Mouse (Mus musculus): ENCODE data around the gene Mrpl52.

Gene Mrpl52

GRCm38 (mm10) chr14:54412629-54413170, 14.0 kb upstream of the Mrpl52 start:
- DNase-seq = peak; percentile 33 to 40

DNA sequence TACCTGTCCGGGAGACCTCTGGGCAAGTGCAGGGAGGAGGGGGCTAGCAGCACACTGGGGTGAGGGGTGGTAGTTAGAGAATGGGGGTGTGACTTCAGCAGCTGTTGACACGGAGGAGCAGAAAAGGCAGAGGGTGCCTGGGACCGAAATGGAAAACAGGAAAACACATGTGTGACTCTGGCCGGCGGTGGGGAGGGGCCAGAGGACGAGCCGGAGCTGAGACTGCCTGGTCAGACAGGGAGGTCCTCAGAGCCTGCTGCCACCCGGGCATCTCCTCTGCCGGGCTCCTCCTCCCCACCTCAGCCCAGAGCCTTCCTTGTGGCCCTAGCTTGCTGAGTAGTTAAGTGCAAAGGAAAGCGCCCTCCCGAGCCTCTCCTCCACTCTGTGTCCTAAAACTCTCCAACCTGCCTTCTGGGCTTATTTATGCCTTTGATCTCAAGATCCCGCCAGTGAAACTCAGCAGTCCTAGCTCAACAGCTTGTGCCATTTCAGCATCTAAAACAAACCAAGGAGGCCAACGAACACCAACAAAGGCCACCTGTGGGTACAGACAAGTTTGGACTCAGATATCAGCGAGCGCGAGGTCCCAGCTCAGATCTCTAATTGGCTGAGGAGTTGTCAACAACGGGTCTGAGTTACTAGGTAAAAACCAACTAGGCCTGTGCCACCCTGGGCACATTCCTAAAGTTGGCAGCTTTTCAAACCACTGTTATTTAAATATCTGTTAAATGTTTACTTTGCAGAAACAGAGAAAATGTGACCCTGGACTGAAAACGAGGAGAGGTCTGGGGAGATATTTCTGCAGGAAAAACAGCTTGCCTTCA, 12.6 kb upstream of the Mrpl52 start:
- DNase-seq = no peak

- DNase-seq = no peak
Measured at GRCm38 (mm10) chr14:54415241-54416020, 11.3 kb upstream of the Mrpl52 start.

GRCm38 (mm10) chr14:54416229-54416775, 10.4 kb upstream of the Mrpl52 start:
- no peak for DNase-seq

GRCm38 (mm10) chr14:54416830-54417229, 9.9 kb upstream of the Mrpl52 start:
- DNase-seq = no peak

DNA sequence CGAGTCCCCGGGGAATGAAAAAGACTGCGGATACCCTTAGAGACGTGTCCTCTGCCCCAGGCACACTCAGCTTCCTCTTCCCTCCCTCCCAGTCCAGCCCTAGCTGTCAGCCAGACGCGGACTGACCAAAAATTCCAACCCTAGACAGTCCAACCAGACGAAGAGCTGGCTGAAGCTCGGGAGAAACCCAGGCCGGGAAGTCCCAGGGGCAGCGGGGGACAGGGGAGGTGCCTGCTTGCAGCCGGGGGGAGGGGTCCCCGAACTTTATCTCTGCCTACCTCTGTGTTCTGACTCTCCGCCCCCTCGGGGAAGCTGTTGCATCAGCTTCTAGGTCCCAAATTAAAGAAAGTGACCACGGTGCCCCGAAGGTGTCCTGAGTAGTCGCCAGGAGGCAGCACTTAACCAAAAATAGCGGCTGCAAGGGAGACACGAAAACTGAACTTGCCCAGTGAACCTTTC, 9.1 kb upstream of the Mrpl52 start, which contains the start of gene Slc7a7:
TSS of gene Slc7a7 (minus strand) at position 158 of the 459 bp plus-strand sequence.
- DNase-seq = no peak

- DNase-seq = no peak
Measured at GRCm38 (mm10) chr14:54421014-54421413, 5.7 kb upstream of the Mrpl52 start.

GRCm38 (mm10) chr14:54423406-54423805, 3.3 kb upstream of the Mrpl52 start:
- no peak for DNase-seq

- no peak for DNase-seq
Measured at GRCm38 (mm10) chr14:54424634-54425033, 2.1 kb upstream of the Mrpl52 start.

- no peak for DNase-seq
Measured at GRCm38 (mm10) chr14:54425540-54425939, 1.2 kb upstream of the Mrpl52 start.

GRCm38 (mm10) chr14:54426003-54426688, 563 bp upstream of the Mrpl52 start:
- no peak for DNase-seq

- DNase-seq = no peak
Measured at GRCm38 (mm10) chr14:54427696-54428095, 987 bp downstream of the Mrpl52 start.

DNA sequence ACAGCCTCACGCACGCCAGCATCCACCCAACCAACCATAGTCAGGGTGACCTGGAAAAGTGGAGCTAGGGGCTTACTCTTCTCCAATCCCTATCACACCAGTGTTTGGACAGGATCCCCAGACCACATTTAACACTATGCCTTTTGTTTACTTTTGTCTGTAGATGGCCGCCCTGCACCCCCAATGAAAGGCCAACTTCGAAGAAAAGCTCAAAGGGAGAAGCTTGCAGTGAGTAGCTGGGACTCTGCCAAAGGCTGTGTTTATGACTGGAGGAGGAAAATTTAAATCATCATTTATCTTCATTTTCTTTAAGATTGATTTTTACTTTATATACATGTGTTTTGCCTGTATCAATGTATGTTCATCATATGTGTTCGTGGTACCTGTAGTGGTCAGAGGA, 1.7 kb downstream of the Mrpl52 start:
- no peak for DNase-seq

DNA sequence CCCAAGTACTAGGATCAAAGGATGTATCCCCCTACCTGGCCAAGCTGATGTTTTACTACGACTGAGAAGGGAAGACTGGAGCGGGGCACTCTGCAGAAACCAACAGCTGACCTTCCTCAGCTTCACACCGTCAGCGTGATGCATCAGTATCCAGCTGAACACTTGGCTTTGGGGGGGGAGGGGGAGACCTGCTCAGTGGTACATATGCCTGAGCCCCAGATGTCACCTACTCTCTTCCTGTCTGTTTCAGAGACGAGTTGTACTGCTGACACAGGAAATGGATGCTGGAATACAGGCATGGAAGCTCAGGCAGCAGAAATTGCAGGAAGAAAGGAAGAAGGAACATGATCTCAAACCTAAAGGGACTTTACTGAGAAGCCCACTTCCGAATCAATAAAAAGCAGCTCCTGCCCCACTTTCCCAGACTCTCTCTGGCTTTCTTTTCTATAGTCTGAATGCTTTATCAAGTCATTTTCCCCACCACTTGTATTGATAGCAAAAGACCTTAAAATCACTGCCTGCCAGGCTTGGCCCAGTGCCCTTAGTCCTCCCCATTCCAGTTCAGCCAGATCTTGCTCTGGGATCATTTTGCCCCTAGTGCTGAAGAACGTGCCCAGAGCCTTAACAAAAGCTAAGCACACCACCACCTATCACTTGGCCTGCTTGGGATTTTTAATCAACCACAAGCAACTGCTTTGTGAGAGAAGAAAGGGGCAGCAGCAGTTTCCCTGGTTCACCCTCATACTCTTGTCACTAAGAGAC, 2.8 kb downstream of the Mrpl52 start:
- DNase-seq = no peak

- DNase-seq = no peak
Measured at GRCm38 (mm10) chr14:54430406-54431145, 3.9 kb downstream of the Mrpl52 start.

GRCm38 (mm10) chr14:54431334-54432077, 4.8 kb downstream of the Mrpl52 start, which contains the start of gene Mmp14:
Mmp14 (plus strand) TSS chr14:54431612.
- DNase-seq = peak in 1 of 2 experiments; percentile 28

DNA sequence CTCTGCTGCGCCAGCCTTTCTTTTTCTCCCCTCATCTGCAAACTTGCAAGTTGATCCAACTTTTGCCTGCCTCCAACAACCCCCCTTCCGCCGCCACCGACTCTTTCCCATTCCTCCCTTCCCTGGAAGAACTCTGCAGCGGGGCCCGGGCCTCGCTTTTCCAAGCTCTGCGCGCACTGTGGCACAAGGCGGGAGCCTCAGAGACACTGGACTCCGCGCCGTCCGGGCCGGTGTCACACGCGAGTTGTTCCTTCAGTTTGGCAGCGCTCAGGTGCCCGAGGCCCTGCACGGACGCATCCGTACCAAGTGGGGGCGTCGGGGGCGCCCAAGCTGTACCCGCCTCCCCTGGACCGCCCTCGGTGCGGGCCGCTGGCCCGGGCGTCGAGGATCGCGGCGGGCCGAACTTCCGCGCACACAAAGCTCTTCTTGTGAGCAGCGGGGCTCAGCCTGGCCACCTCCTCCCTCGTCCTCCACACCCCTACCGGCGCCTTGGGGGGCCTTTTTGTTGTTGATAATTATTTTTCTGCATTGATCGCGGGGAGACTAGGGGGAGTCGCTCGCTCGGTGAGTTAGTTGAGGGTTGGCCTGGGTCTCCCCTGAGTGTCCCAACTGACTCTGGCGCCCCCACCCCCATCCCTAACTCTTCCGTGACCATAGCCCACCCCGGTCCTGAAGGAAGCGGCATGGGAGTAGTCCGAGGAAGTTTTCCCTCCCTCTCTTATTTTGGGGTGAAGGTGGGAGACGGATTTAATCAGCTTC, 5.5 kb downstream of the Mrpl52 start:
- DNase-seq = no peak

GRCm38 (mm10) chr14:54432837-54433830, 6.4 kb downstream of the Mrpl52 start:
- no peak for DNase-seq

All from cerebellum, adult 18-20 months (tissue).